Mouse (Mus musculus) neural tube, embryonic 15.5 days (tissue): Measurements from ENCODE around the gene Synrg. TPM values are rescaled to one million over a fixed set of nuclear protein-coding genes. Genes with fewer than 3 reads are reported as not detected.
A peak's percentile ranks its signal among the peaks of the same experiment; 100 is the strongest.

ENCODE experiments used
- ATAC-seq: fragments of 200-750 bp; cut with Nextera tagmentation; 2 replicates; pipeline ENCODE4 v1.8.0; 2017; ENCODE audit warnings: mild to moderate bottlenecking, moderate TSS enrichment, moderate library complexity; ENCODE audit not compliant: low FRiP score
- H3K27ac ChIP-seq: fragments of 300-500 bp; sonication (generic); replicated peaks from 2 replicates; pipeline ENCODE4 v1.5.1; 2015; ENCODE audit warnings: mild to moderate bottlenecking, inconsistent platforms
- H3K27me3 ChIP-seq: fragments of 300-500 bp; sonication (generic); replicated peaks from 2 replicates; pipeline ENCODE4 v1.6.1; 2015; ENCODE audit warnings: inconsistent platforms
- H3K36me3 ChIP-seq: fragments of 300-500 bp; sonication (generic); 2 replicates; pipeline ENCODE4 v1.6.1; 2015; ENCODE audit warnings: inconsistent platforms
- H3K4me1 ChIP-seq: fragments of 300-500 bp; sonication (generic); 2 replicates; pipeline ENCODE4 v1.6.1; 2015; ENCODE audit warnings: inconsistent platforms
- H3K4me2 ChIP-seq: fragments of 300-500 bp; sonication (generic); 2 replicates; pipeline ENCODE4 v1.6.1; 2015; ENCODE audit warnings: inconsistent platforms, mild to moderate bottlenecking, moderate library complexity
- H3K4me3 ChIP-seq: fragments of 300-500 bp; sonication (generic); replicated peaks from 2 replicates; pipeline ENCODE4 v1.5.1; 2015; ENCODE audit warnings: mild to moderate bottlenecking, inconsistent platforms
- H3K9ac ChIP-seq: fragments of 300-500 bp; sonication (generic); replicated peaks from 2 replicates; pipeline ENCODE4 v1.6.1; 2015; ENCODE audit warnings: mild to moderate bottlenecking, inconsistent platforms
- H3K9me3 ChIP-seq: fragments of 300-500 bp; sonication (generic); replicated peaks from 2 replicates; pipeline ENCODE4 v1.6.1; 2016; ENCODE audit warnings: inconsistent platforms
- WGBS: fragments of 180-500 bp; shearing (Covaris S2); methylation state at CpG from one replicate; pipeline ENCODE4 v1.1.7; 2015; ENCODE audit warnings: mixed read lengths; 5-methylcytosine and 5-hydroxymethylcytosine counted together
- polyA plus RNA-seq: library from polyadenylated mRNA; unstranded; fragments of >200 nt; fragmentation: Nextera tagmentation; extraction: Ambion mirVana; gene quantifications from 2 replicates; pipeline ENCODE4 v1.2.1, GENCODE M21; 2015

The Synrg gene
- polyA plus RNA-seq: 18.3 and 19.6 TPM in 2 replicates

DNA sequence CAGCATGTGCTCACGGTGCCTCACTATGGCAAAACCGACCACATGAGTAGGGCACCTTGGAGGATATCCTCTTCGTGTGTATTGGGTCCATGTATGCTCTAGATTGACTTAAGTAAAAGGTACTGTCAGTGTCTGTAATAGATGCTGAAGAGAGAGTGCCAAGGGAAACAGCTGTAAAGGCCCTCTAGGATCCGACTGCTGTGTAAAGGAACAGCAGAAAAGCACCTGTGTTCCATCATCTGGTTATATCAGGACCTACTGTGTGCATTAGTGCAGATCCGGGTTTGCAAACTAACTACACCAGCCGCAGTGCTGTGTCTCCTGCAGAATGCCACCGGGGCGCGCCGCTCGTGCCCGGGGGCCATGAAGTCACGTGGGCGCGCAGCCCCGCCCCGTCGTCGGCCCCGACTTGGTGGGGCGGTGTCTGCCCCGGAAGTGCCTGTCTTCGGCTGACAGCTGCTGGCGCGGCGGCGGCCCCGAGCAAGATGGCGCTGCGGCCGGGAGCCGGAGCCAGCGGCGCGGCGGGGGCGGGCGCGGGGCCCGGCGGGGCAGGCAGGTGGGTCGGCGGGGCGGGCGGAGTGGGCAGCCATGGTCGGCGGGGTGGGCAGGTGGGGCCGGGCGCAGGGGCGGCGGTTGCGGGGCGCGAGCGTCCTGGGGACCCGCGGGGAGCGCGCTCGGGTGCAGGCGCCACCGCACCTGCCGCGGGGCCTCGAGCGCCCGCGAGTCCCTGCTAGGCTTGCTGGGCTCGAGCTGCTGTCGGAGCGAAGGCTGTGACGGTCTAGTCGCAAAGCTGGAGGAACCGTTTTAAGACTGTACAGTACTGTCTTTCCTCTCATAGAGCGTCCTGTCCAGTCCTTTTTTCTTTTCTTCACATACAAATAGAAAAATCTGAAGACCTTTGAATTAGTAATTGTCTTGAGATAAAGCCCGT, at the start of gene Synrg:
Gene Synrg, plus strand, starts transcription at position 438 of the 931 bp plus-strand sequence.
- Histone ChIP-seq H3K4me1 (peaks cover 28% of the 10 kb centered on the region), H3K9ac (peak within 1 kb of the TSS; percentile 81), H3K27me3 (no peaks in the 10 kb centered on the region), H3K27ac (peak within 1 kb of the TSS; percentile 91), H3K4me3 (peak within 1 kb of the TSS; percentile 72), H3K9me3 (no peaks in the 10 kb centered on the region), H3K36me3 (peaks cover 32% of the 10 kb centered on the region), H3K4me2 (peak within 1 kb of the TSS; percentile 66)
- WGBS: 2% methylated on average over 59 of the region's 76 CpGs
- peak; percentile 98 for ATAC-seq

DNA sequence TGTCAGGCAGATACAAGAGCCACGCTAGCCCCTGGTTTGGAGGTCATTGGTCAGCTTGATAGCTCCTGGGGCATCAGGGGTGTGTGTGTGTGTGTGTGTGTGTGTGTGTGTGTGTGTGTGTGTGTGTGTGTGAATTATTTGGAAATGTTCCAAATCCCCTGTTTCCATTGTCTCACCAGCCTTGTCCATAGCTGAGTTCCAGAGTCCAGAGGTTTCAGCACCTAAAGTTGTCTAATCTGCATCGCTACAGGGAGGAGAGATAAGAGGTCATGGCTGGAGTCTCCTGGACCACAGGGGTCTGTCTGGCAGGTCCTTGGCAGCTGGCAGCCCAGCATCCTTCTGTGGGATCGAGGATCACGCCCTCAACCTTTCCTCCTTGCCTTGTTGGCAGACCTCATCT, 49.7 kb upstream of the Synrg start:
- H3K27me3 ChIP-seq: no peaks in the 10 kb centered on the region
- H3K4me1 ChIP-seq: no peaks in the 10 kb centered on the region
- H3K27ac ChIP-seq: no peak overlapping the region
- 85% methylated on average over 4 of the region's 4 CpGs for WGBS
- H3K9ac ChIP-seq: no peak overlapping the region
- H3K36me3 ChIP-seq: no peaks in the 10 kb centered on the region
- no peak overlapping the region for H3K4me3 ChIP-seq
- no peak overlapping the region for H3K4me2 ChIP-seq
- H3K9me3 ChIP-seq: no peaks in the 10 kb centered on the region
- ATAC-seq: no peak

DNA sequence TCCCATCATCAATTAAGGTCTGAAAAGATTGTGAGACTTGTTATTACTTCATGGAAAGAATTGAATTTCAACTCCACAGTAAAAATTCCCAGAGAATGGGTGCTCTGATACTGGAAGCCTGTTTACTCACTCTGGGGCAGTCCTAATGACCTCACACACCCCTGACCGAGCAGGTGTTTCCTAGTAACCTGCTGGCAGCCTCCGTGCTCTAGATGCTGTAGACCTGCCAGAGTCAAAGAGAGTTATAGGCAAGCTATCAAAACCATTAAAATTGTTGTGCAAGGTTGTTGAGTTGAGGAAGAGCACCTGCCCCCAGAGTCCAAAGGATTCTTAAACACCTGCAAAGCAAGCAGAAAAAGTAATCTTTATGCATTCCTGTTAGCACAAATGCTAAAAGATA, 41.6 kb upstream of the Synrg start:
- Histone ChIP-seq H3K4me1 (no peaks in the 10 kb centered on the region), H3K4me3 (no peak overlapping the region), H3K9ac (no peak overlapping the region), H3K27me3 (no peaks in the 10 kb centered on the region), H3K9me3 (no peaks in the 10 kb centered on the region), H3K27ac (no peak overlapping the region), H3K36me3 (no peaks in the 10 kb centered on the region), H3K4me2 (no peak overlapping the region)
- no peak for ATAC-seq
- 77% methylated on average over 2 of the region's 2 CpGs for WGBS

DNA sequence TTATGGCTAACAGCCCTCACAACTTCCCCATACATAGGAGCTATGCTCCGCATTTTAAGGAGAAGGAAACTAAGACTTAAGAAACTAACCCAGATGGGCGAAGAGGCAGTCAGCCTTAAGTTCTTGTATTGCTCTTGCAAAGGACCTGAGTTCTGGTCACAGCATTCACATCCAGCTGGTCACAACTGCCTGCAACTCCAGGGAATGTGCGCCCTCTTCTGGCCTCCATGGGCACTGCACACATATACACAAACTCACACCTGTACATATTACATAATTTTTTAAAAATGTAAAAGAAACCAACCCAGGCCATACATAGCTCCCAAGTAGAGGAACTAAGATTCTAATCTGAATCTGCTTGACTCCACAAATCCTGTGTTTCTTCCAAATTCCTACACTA, 37.1 kb upstream of the Synrg start:
- H3K27me3 ChIP-seq: no peaks in the 10 kb centered on the region
- 68% methylated on average over 3 of the region's 3 CpGs for WGBS
- H3K27ac ChIP-seq: no peak overlapping the region
- H3K36me3 ChIP-seq: no peaks in the 10 kb centered on the region
- no peak overlapping the region for H3K4me3 ChIP-seq
- H3K4me2 ChIP-seq: no peak overlapping the region
- no peaks in the 10 kb centered on the region for H3K9me3 ChIP-seq
- no peaks in the 10 kb centered on the region for H3K4me1 ChIP-seq
- H3K9ac ChIP-seq: no peak overlapping the region
- ATAC-seq: no peak

DNA sequence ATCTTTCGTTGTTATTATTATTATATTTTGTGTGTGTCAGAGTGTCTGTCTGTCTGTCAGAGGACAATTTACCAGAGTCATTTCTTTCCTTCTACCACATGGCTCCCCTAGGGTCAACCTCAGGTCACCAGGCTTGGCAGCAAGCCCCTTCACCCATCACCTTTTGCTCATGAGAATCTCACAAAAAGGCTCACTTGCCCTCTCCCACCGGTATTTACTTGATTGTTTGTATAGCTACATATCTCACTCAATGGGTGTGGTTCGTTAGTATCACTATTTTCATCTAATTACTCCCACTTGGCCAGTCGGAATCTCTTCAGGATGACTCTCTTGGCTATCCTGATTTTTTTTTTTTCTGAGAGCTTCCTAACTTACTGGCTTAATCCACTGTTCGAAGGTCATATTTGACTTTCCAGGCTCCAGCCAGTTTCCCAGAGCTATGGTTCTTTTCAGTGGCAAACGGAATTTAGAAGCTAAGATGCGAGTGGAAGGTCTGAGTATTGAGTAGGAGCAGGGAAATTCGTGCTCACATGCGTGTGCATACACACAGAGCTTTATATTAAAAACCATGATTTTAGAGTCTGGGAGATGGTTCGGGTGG, 31.6 kb upstream of the Synrg start:
- no peaks in the 10 kb centered on the region for H3K27me3 ChIP-seq
- H3K9ac ChIP-seq: no peak overlapping the region
- no peaks in the 10 kb centered on the region for H3K9me3 ChIP-seq
- no peaks in the 10 kb centered on the region for H3K36me3 ChIP-seq
- H3K4me3 ChIP-seq: no peak overlapping the region
- WGBS: 85% methylated on average over 10 of the region's 10 CpGs
- H3K4me2 ChIP-seq: no peak overlapping the region
- H3K27ac ChIP-seq: no peak overlapping the region
- H3K4me1 ChIP-seq: no peaks in the 10 kb centered on the region
- ATAC-seq: no peak

DNA sequence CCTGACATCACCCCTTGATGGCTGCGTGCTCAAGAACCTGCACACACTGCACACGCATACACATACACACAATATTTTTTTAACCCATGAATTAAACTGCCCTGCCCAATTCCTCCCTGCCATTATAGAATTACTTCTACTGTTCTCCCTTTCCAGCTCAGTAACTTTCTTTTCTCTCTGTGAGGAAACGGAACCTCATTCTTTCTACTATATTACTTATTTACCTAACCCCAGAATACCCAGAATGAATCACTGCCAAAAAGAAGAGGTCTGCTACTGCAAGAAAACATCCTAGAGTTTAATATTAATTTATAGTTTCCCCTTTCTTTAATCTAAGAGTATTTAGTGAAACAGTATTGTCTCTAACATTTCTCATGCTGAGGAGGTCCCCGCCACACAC, 30.9 kb upstream of the Synrg start:
- no peak for ATAC-seq
- Histone ChIP-seq H3K36me3 (no peaks in the 10 kb centered on the region), H3K4me1 (no peaks in the 10 kb centered on the region), H3K27ac (no peak overlapping the region), H3K27me3 (no peaks in the 10 kb centered on the region), H3K9ac (no peak overlapping the region), H3K4me3 (no peak overlapping the region), H3K4me2 (no peak overlapping the region), H3K9me3 (no peaks in the 10 kb centered on the region)
- 94% methylated on average over 4 of the region's 4 CpGs for WGBS

DNA sequence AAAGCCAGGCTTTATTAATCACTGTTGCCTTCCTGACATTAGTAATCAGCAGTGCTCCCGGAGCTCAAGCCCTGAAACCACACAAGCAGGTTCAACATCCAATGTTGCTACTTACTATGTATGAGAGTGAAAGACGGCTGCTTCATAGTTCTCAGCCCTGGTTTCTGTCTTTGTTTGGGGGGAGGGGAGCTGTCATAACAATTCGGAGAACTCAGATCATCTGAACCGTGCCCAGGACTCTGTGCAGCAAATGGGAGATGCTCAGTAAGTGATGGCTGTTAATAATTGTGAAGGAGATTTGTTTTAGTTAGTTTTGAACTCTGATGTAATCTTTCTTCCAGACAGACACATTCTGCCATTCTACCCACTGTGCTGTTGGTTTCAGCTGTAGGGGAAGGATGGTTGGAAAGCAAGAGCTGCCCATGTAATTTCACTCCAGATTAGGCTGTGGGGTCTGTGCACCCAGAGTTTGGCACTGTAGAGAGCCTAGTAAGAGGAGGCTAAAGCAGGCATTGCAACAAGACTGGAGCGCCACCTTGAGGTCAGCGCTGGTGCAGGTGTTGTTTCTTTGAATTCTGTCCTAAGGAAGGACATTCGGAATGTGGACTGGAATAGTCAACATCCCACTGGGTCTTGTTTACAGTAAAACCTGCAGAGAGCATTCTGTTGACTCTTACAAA, 28.1 kb upstream of the Synrg start:
- no peaks in the 10 kb centered on the region for H3K9me3 ChIP-seq
- H3K4me3 ChIP-seq: no peak overlapping the region
- no peak overlapping the region for H3K4me2 ChIP-seq
- no peak for ATAC-seq
- H3K27ac ChIP-seq: no peak overlapping the region
- H3K27me3 ChIP-seq: peaks cover 3% of the 10 kb centered on the region; the same call in 1 of the 2 replicates
- no peak overlapping the region for H3K9ac ChIP-seq
- no peaks in the 10 kb centered on the region for H3K36me3 ChIP-seq
- 26% methylated on average over 7 of the region's 7 CpGs for WGBS
- H3K4me1 ChIP-seq: no peaks in the 10 kb centered on the region

DNA sequence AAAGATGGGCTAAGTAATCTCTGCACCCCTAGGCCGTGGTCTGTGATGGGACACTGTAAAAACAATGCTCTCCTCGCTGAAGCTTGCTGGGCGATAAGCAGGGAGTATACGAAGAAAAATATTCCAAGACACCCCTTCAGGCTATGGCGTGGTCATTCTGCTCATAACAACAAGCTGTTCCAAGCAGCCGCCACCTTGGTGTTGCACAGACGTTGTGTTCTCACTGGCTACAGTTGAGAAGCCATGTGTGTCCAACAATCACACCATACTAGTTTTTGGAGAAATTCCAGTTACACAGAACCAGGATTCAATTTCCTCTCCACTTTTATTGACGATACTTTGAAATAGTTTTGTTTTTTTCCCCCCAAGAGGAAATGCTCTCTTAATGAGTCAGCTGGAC, 25.7 kb upstream of the Synrg start:
- Histone ChIP-seq H3K27me3 (peaks cover 3% of the 10 kb centered on the region; the same call in 1 of the 2 replicates), H3K4me3 (no peak overlapping the region), H3K27ac (no peak overlapping the region), H3K4me1 (peaks cover 14% of the 10 kb centered on the region), H3K4me2 (no peak overlapping the region), H3K36me3 (peaks cover 4% of the 10 kb centered on the region; the same call in 1 of the 2 replicates), H3K9ac (no peak overlapping the region), H3K9me3 (no peaks in the 10 kb centered on the region)
- ATAC-seq: no peak
- WGBS: 87% methylated on average over 8 of the region's 8 CpGs

DNA sequence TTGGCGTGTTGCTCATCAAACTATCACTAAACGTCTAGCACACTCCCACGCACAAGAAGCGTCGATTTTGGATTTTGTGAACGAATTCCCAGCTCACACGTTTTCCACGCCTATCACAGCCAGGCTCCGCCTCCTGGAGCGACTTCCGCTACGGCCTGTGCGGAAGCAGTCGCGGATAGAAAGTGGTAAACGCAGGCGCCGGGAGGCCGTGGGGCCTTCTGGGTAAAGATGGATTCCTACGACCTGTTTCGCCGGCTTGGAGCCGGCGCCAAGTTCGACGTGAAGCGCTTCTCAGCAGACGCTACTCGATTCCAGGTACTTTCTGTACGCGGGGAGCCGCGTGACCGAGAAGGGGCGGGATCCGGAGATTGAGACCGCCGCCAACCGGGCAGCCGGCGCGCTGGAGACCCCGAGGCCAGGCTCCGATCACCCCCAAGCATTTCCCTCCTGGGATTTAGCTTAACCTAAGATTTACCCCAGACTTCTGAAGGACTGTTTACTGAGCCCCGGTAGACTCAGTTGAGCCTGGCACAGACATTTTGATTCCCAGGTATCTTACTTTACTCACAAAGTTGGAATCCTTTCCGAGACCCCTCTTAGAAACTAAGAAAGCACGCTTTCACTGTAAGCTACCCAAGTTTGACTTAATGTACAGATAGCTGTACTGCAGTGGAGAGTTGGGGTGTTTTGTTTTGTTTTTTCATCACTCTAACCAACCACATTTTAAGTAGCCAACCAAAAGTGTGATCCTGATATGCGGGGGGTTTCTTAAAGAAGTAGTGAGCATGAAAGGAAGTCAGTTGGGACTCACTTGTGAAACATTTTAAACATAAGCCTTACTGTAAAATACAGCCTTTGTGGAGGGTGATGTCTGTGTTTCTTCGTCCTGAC, 22.0 kb upstream of the Synrg start, which contains the start of gene Ddx52:
Gene Ddx52, plus strand, starts transcription at position 113 of the 891 bp plus-strand sequence.
- no peaks in the 10 kb centered on the region for H3K9me3 ChIP-seq
- peaks cover 3% of the 10 kb centered on the region; the same call in 1 of the 2 replicates for H3K27me3 ChIP-seq
- peak within 1 kb of the TSS; percentile 78 for H3K9ac ChIP-seq
- H3K4me2 ChIP-seq: peak within 1 kb of the TSS; percentile 64
- peak within 1 kb of the TSS; percentile 90 for H3K4me3 ChIP-seq
- H3K4me1 ChIP-seq: peaks cover 14% of the 10 kb centered on the region
- 1% methylated on average over 49 of the region's 49 CpGs for WGBS
- peak within 1 kb of the TSS; percentile 82 for H3K27ac ChIP-seq
- H3K36me3 ChIP-seq: peaks cover 38% of the 10 kb centered on the region
- ATAC-seq: peak; percentile 96

DNA sequence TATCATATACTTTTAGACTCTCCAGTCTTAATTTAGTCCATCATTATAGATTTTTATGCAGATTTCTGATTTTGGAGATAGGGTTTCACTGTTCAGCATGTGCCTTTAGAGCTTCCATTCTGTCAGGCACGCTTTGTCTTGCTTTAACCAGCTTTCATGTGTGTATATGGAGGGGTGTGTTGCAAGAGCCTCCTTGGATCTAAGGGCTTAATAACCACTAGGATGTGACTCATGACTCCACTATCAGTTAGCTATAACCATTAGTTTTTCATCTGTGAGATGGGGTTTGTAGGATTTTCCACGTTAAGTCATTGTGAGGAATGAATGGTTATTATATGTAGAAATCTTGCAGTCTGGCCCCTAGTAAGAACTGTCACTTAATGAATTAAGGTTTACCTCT, 7.4 kb upstream of the Synrg start:
- Histone ChIP-seq H3K4me3 (no peak overlapping the region), H3K9me3 (no peaks in the 10 kb centered on the region), H3K9ac (no peak overlapping the region), H3K27me3 (no peaks in the 10 kb centered on the region), H3K4me1 (no peaks in the 10 kb centered on the region), H3K36me3 (peaks cover 85% of the 10 kb centered on the region), H3K27ac (no peak overlapping the region), H3K4me2 (no peak overlapping the region)
- ATAC-seq: no peak
- 95% methylated on average over 2 of the region's 2 CpGs for WGBS

DNA sequence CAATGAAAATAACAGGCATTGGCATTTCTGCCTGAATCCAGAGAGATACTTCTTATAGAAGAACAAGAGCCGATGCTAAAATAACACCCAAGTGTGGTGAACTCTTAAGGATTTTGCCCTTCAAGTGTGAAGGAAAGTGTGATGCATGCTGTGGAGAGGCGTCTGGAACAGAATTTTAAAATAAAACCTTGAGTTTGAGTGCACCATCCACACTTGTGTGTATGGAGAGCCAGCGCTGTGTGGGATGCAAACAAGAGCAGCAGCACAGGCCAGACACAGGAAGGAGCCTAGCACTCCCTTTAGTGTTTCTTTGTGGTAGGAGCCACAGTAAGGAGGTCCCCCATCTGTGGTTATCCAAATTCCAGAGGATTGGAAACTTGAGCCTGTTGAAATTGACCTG, 2.2 kb upstream of the Synrg start:
- peaks cover 44% of the 10 kb centered on the region for H3K36me3 ChIP-seq
- H3K4me3 ChIP-seq: no peak overlapping the region
- H3K9ac ChIP-seq: no peak overlapping the region
- no peaks in the 10 kb centered on the region for H3K9me3 ChIP-seq
- peaks cover 22% of the 10 kb centered on the region for H3K4me1 ChIP-seq
- ATAC-seq: no peak
- H3K27me3 ChIP-seq: no peaks in the 10 kb centered on the region
- 96% methylated on average over 3 of the region's 3 CpGs for WGBS
- H3K4me2 ChIP-seq: no peak overlapping the region
- no peak overlapping the region for H3K27ac ChIP-seq
